Mouse (Mus musculus) cerebellum, adult 11-12 months (tissue): ENCODE measurements around the gene Gorab.

Experiments
- DNase-seq: peaks from one replicate; pipeline ENCODE4 v3.0.0; 2022

Gene Gorab

DNA sequence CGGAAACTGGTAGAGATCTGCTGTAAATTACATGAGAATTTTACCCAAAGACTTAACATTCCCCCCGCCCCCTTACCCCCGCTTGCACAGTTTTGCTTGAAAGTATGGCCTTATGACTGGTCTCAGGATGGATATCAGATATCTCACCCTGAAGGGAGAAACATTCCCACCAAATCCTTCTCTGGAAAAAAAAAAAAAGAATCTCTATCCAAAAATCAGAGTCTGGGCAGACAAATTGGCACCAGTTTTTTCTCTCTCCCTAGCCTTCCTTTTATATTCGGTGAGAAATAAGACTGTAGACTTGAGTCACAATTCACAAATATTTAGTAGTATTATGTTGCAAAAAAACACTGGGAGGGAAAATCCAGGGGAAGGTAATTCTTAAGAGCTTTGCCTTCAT is 47.3 kb downstream of the Gorab start:
- DNase-seq, result no peak

GRCm38 (mm10) chr1:163355626-163356156 is 47.8 kb downstream of the Gorab start:
- DNase-seq, result no peak

DNA sequence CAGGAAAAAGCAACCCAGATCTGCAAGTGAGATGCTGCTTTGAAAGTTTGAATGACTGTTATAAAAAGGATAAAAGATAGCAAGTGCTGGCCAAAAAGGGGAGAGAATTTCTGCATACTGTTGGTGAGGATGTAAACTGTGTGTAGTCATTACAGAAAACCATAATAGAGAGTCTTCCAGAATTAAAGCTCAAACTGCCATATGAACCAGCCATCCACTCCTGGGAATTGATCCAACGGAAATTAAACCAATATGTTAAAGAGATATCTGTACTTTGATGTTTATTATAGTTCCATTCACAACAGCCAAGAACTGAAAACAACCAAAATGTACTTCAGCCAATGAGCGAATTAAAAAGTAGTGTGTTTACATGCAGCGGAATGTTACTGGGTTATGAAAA is 52.5 kb downstream of the Gorab start:
- DNase-seq, result no peak

- DNase-seq, result no peak
Observed at GRCm38 (mm10) chr1:163345541-163345940, 57.9 kb downstream of the Gorab start.

- no peak for DNase-seq
Observed at GRCm38 (mm10) chr1:163344931-163345330, 58.5 kb downstream of the Gorab start.

DNA sequence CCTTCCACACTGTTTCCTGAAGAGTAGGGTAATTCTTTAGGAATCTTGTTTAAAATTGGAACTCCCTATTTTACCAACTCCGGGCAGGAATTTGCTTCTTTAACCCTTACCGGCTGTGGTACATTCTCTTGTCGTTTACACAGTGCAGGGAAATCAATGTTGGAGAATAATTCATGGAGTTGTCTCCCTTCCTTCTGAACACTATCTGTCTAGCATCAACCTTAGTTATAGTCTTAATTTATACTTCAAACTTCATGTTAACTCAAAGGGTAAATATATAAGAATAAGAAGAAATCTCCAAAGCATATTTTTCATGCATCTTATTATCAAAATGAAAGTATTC is 64.3 kb downstream of the Gorab start:
- DNase-seq, result no peak

DNA sequence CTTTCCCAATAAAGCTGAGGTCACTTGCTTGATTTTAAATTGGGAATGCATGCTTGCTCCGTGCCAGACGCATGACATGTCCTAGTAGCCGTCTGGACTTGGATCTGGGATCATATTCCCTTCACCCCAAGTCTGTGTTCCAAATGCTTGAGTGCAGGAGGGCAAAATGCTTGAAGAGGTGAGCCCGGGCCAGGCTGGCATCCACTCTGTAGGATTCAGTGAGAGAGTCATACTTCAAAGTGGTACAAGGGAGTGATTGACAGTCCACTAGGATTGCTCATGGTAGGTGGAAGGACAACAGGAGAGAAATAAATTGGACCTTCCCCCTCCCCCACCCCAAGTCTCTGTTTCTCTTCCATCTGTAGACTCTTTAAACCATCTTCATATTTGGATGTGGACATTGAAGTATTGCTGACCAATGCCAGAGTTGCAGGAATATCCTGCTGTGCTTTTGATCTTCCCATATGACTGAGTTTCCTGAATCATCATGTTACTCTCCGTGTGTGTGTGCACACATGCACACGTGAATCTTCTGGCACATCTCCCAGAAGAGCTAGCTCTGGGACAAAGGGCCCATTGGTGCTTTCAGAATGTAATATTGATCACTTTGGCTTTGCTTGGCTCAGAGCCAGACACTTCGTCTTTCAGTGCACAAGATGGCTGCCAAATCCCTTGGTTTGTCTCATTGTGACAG is 64.8 kb downstream of the Gorab start:
- DNase-seq, result no peak

DNA sequence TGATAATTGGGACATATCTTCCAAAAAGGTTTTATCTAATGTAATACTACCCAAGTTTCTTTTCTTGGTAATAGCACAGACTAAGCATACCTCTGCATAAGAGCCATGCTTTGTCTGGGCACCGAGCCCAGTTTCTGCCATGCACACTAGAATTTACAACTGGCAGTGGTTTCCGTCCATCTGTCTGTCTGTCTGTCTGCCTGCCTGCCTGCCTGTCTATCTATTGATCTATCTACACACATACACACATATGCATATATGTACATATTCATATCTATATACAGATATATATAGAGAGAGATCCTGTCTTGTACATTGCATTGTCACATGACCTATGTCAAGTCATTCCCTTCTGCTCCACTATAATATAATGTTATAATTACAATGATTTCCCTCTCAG is 65.6 kb downstream of the Gorab start:
- no peak for DNase-seq
